Mouse (Mus musculus) forebrain, embryonic 12.5 days (tissue): ENCODE measurements around the gene Rnf114. TPM values are rescaled to one million over a fixed set of nuclear protein-coding genes. Genes with fewer than 3 reads are reported as not detected.

ENCODE experiments used
- ATAC-seq: fragments of 200-750 bp; cut with Nextera tagmentation; 2 replicates; pipeline ENCODE4 v1.8.0; 2017; ENCODE audit warnings: moderate TSS enrichment; ENCODE audit not compliant: low FRiP score
- H3K27ac ChIP-seq: fragments of 300-500 bp; sonication (generic); 2 replicates; pipeline ENCODE4 v1.5.1; 2016; ENCODE audit warnings: mild to moderate bottlenecking
- H3K27me3 ChIP-seq: fragments of 300-500 bp; sonication (generic); 2 replicates; pipeline ENCODE4 v1.6.1; 2016; ENCODE audit warnings: mild to moderate bottlenecking
- H3K36me3 ChIP-seq: fragments of 300-500 bp; sonication (generic); replicated peaks from 2 replicates; pipeline ENCODE4 v1.6.1; 2016; ENCODE audit warnings: mild to moderate bottlenecking
- H3K4me1 ChIP-seq: fragments of 300-500 bp; sonication (generic); 2 replicates; pipeline ENCODE4 v1.6.1; 2016
- H3K4me2 ChIP-seq: fragments of 300-500 bp; sonication (generic); 2 replicates; pipeline ENCODE4 v1.6.1; 2016; ENCODE audit warnings: mild to moderate bottlenecking, moderate library complexity
- H3K4me3 ChIP-seq: fragments of 300-500 bp; sonication (generic); replicated peaks from 2 replicates; pipeline ENCODE4 v1.5.1; 2016; ENCODE audit warnings: mild to moderate bottlenecking
- H3K9ac ChIP-seq: fragments of 300-500 bp; sonication (generic); 2 replicates; pipeline ENCODE4 v1.6.1; 2016; ENCODE audit warnings: mild to moderate bottlenecking
- H3K9me3 ChIP-seq: fragments of 300-500 bp; sonication (generic); 2 replicates; pipeline ENCODE4 v1.6.1; 2016
- WGBS: fragments of 180-500 bp; shearing (Covaris S2); methylation state at CpG from one replicate; pipeline ENCODE4 v1.1.7; 2016; 5-methylcytosine and 5-hydroxymethylcytosine counted together
- polyA plus RNA-seq: library from polyadenylated mRNA; unstranded; fragments of >200 nt; fragmentation: Nextera tagmentation; extraction: Ambion mirVana; gene quantifications from 2 replicates; pipeline ENCODE4 v1.2.1, GENCODE M21; 2016

Rnf114 gene
- polyA plus RNA-seq, 1 experiment from 2014 or later, result 129 TPM

DNA sequence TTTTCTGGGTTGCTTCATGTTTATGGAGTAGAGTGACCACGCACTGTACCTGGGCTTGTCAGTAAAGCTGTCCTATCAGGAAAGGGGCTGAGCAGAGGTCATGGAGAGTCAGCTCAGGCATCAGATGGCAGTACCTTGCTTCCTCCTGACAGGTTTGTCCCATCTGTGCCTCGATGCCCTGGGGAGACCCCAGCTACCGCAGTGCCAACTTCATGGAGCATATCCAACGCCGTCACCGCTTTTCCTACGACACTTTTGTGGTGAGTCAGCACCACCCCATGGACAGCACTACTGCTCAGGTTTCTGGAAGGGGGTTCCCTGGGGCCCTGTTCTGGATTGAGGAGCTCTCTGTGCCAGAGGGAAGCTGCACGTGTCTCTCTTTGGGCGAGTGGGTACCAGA lies 19.9 kb downstream of the Rnf114 start:
- H3K4me1 ChIP-seq, result no peaks in the 10 kb centered on the region
- no peak overlapping the region for H3K4me2 ChIP-seq
- H3K9ac ChIP-seq, result no peak overlapping the region
- peaks cover 97% of the 10 kb centered on the region for H3K36me3 ChIP-seq
- H3K4me3 ChIP-seq, result no peak overlapping the region
- H3K9me3 ChIP-seq, result no peaks in the 10 kb centered on the region
- no peaks in the 10 kb centered on the region for H3K27me3 ChIP-seq
- ATAC-seq, result no peak
- WGBS, result 99% methylated on average over 9 of the region's 9 CpGs
- H3K27ac ChIP-seq, result no peak overlapping the region

DNA sequence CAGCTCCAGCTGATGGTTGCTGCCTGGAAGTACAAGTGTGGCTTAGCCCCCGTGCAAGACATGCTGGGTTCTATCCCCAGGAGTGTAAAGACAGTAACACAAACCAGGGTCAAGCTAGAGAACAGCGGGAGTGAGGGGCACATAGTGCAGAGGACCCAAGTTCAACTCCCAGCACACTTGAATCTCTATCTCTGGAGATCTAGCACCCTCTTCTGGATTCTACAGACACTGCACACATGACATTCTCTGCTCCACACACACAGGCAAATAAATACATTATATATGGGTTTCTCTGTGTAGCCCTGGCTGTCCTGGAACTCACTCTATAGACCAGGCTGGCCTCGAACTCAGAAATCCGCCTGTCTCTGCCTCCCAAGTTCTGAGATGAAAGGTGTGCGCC lies 20.5 kb downstream of the Rnf114 start:
- no peak for ATAC-seq
- Histone ChIP-seq H3K9ac (no peak overlapping the region), H3K27ac (no peak overlapping the region), H3K4me2 (no peak overlapping the region), H3K4me3 (no peak overlapping the region), H3K9me3 (no peaks in the 10 kb centered on the region), H3K27me3 (no peaks in the 10 kb centered on the region), H3K36me3 (peaks cover 97% of the 10 kb centered on the region), H3K4me1 (no peaks in the 10 kb centered on the region)
- 91% methylated on average over 5 of the region's 5 CpGs for WGBS

DNA sequence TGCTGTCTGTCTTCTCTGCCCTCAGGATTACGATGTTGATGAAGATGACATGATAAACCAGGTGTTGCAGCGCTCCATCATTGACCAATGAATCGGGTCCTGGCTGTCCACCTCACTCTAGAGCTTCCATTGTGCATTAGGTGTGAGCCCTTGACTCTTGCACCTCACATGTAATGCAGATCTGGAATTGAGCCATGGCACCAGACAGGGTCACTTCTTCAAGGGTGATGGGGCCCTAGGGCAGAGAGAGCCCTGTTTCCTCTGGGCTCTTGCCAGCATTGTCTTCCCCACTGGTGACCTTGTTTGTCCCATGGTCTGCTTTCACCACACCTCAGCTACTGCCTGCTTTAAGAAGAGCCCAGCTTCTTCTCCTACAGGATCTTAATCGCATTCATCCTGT lies 22.2 kb downstream of the Rnf114 start:
- peaks cover 91% of the 10 kb centered on the region for H3K36me3 ChIP-seq
- H3K9me3 ChIP-seq, result no peaks in the 10 kb centered on the region
- 95% methylated on average over 4 of the region's 4 CpGs for WGBS
- no peak for ATAC-seq
- H3K27ac ChIP-seq, result no peak overlapping the region
- H3K4me2 ChIP-seq, result no peak overlapping the region
- H3K4me3 ChIP-seq, result no peak overlapping the region
- no peaks in the 10 kb centered on the region for H3K4me1 ChIP-seq
- H3K27me3 ChIP-seq, result no peaks in the 10 kb centered on the region
- H3K9ac ChIP-seq, result no peak overlapping the region

DNA sequence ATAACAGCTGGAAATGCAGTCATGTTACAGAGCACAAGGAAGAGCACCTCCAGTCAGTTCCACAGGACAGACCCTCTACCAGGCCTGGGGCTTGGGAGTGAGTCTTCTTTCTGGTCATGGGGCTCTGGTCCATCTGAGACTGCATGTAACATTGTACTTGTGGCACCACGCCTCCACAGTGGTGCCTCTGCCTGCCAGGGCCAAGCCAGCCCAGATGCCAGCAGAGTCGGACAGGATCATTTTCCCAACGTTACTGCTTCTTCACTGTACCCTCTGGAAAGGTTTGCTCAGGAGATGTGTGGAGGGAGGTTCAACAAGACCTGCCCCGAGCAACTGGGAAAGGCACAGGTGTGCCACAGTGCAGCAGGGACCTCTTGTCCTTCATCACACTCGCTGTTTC lies 23.2 kb downstream of the Rnf114 start:
- no peak overlapping the region for H3K4me3 ChIP-seq
- H3K9me3 ChIP-seq, result no peaks in the 10 kb centered on the region
- no peak overlapping the region for H3K9ac ChIP-seq
- 92% methylated on average over 5 of the region's 5 CpGs for WGBS
- H3K36me3 ChIP-seq, result peaks cover 89% of the 10 kb centered on the region
- no peak overlapping the region for H3K4me2 ChIP-seq
- no peaks in the 10 kb centered on the region for H3K4me1 ChIP-seq
- ATAC-seq, result no peak
- H3K27ac ChIP-seq, result no peak overlapping the region
- no peaks in the 10 kb centered on the region for H3K27me3 ChIP-seq

DNA sequence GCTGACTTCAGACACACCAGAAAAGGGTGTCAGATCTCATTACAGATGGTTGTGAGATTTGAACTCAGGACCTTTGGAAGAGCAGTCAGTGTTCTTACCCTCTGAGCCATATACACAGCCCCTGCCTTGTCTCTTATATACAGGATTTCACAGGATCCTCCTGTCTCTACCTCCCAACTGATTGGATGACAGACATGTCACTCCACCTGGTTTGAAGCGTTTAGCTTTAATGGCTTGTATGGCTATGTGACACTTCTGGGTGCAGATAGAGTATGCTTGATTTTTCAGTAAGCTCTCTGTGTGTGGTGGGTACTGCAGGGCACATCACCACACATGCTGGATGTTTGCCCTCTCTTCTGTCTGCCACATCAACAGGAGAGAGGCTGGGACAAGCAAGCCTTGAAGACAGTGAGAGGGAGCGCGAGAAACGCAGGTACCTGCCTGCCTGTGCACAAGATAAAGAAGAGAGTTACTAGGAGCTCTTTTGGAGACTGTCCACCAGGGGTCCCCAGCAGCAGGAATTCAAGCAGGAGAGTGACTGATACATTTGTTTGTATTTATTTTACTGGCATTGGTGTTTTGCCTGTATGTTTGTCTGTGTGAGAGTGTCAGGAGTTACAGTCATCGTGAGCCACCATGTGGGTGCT lies 27.3 kb downstream of the Rnf114 start:
- H3K27ac ChIP-seq, result no peak overlapping the region
- WGBS, result 75% methylated on average over 5 of the region's 5 CpGs
- H3K36me3 ChIP-seq, result peaks cover 49% of the 10 kb centered on the region
- no peak overlapping the region for H3K9ac ChIP-seq
- no peak for ATAC-seq
- no peaks in the 10 kb centered on the region for H3K4me1 ChIP-seq
- H3K4me3 ChIP-seq, result no peak overlapping the region
- H3K27me3 ChIP-seq, result no peaks in the 10 kb centered on the region
- no peak overlapping the region for H3K4me2 ChIP-seq
- no peaks in the 10 kb centered on the region for H3K9me3 ChIP-seq

DNA sequence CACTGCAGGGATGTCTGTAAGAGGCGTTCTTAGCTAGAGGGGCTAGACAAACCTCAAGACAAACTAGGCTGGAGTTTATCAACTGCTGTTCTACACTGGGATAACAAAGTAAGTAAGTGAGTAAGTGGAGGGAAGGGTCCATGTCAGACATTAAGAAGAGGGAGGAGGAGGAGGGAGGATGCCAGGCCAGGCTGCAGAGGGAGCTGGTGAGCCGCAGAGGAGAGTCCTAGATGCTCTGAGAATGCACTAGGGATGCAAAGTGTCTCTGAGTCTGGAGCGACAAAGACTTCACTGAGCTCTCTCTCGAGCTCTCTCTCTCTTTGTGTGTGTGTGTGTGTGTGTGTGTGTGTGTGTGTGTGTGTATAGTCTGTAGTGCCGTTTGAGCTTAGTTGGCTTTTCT lies 35.8 kb downstream of the Rnf114 start:
- Histone ChIP-seq H3K27me3 (0 out of 2 replicates have a peak, but pooled peaks cover 8% of the 10 kb centered on the region), H3K36me3 (no peaks in the 10 kb centered on the region), H3K27ac (no peak overlapping the region), H3K9ac (no peak overlapping the region), H3K4me3 (no peak overlapping the region), H3K9me3 (no peaks in the 10 kb centered on the region), H3K4me1 (peaks cover 10% of the 10 kb centered on the region; the same call in 1 of the 2 replicates), H3K4me2 (no peak overlapping the region)
- 3% methylated on average over 5 of the region's 5 CpGs for WGBS
- ATAC-seq, result no peak

DNA sequence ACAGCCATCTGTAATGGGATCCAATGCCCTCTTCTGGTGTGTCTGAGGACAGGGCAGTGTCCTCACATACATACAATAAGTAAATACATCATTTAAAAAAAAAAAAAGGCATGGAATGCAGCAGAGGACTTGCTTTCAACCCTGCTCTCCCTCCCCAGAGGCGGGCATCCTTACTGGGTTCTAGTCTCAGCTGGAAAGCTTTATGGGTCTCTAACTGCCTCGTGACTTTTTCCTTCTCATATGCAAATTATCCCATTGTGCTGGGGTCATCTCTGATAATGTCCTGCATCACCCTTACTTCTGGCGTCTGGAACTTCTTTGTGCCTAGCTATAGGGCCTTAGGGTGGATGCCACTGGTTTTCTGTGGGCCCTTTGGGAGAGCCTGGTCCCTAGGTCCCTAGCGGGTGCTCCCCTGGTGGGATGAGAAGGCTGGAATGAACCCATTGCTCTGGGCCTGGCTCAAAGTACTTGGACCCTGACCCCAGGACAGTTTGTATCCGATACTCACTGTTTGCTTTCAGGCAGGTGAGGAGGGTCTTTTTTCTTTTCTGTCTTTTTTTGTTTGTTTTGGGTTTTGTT lies 37.6 kb downstream of the Rnf114 start:
- H3K27ac ChIP-seq, result no peak overlapping the region
- H3K9me3 ChIP-seq, result no peaks in the 10 kb centered on the region
- peaks cover 10% of the 10 kb centered on the region; the same call in 1 of the 2 replicates for H3K4me1 ChIP-seq
- H3K4me3 ChIP-seq, result no peak overlapping the region
- peaks cover 16% of the 10 kb centered on the region; the same call in 1 of the 2 replicates for H3K27me3 ChIP-seq
- 24% methylated on average over 5 of the region's 5 CpGs for WGBS
- H3K4me2 ChIP-seq, result no peak overlapping the region
- ATAC-seq, result no peak
- no peaks in the 10 kb centered on the region for H3K36me3 ChIP-seq
- H3K9ac ChIP-seq, result peak overlapping the region; percentile 21; the same call in 1 of the 2 replicates

DNA sequence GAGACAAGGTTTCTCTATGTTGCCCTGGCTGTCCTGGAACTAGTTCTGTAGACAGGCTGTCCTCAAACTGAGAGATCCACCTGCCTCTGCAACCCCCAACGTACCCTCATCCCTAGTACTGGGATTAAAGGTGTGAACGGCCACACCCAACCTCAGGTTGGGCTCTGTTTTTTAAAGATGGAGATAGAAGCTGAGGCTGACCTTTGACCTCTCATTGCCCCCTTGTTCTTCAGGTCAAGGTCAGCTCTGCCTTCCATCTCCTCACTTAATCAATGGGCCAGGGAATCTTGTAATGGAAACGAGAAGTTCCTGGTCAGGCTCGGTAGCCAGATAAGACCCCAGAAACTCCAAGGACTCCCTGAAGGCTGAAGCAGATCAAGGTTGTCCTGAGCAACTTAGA lies 38.1 kb downstream of the Rnf114 start:
- Histone ChIP-seq H3K4me1 (peaks cover 10% of the 10 kb centered on the region; the same call in 1 of the 2 replicates), H3K4me3 (no peak overlapping the region), H3K27ac (no peak overlapping the region), H3K27me3 (peaks cover 21% of the 10 kb centered on the region; the same call in 1 of the 2 replicates), H3K36me3 (no peaks in the 10 kb centered on the region), H3K9ac (no peak overlapping the region), H3K9me3 (no peaks in the 10 kb centered on the region), H3K4me2 (no peak overlapping the region)
- 82% methylated on average over 4 of the region's 4 CpGs for WGBS
- no peak for ATAC-seq

DNA sequence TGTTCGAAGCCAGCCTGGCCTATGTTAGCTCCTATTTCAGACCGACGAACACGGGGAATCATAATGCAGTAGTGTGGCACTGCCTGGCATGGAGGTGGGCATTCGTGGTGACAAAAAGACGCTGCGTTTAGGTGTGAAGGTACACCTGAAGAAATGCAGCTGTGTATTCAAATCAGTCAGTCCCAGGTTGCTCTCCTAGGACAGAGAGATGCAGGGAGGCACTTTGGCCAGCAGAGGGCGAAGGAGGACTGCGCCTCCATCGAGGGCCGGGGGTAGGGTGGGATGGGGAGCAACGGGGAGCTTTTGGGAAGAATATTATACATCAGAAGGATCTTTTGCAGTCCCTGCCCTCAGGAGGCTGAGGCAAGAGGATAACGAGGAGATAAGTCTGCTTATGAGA lies 39.7 kb downstream of the Rnf114 start:
- no peak overlapping the region for H3K4me2 ChIP-seq
- ATAC-seq, result no peak
- no peak overlapping the region for H3K27ac ChIP-seq
- H3K9me3 ChIP-seq, result no peaks in the 10 kb centered on the region
- H3K4me1 ChIP-seq, result peaks cover 14% of the 10 kb centered on the region
- H3K27me3 ChIP-seq, result peaks cover 36% of the 10 kb centered on the region
- no peak overlapping the region for H3K4me3 ChIP-seq
- no peaks in the 10 kb centered on the region for H3K36me3 ChIP-seq
- 23% methylated on average over 13 of the region's 13 CpGs for WGBS
- no peak overlapping the region for H3K9ac ChIP-seq

DNA sequence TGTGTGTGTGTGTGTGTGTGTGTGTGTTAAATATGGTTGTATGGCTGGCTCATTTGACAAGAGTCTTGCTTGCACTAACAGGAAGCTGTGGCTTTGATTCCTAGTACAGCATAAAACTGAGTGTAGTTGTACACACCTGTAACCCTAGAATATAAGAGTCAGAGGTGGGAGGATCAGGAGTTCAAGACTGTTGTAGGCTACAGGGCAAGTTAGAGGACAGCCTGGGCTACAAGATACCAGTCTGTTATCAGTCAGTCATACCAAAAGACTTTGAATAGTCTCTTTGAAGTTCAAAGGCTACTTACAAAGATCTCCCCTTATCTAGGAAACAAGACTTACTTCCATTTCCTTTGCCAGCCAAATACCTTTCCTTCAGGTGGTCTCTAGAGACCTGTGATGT lies 41.4 kb downstream of the Rnf114 start:
- Histone ChIP-seq H3K9ac (no peak overlapping the region), H3K36me3 (no peaks in the 10 kb centered on the region), H3K4me1 (peaks cover 26% of the 10 kb centered on the region), H3K4me2 (no peak overlapping the region), H3K9me3 (no peaks in the 10 kb centered on the region), H3K27ac (no peak overlapping the region), H3K27me3 (peaks cover 50% of the 10 kb centered on the region), H3K4me3 (no peak overlapping the region)
- no peak for ATAC-seq

DNA sequence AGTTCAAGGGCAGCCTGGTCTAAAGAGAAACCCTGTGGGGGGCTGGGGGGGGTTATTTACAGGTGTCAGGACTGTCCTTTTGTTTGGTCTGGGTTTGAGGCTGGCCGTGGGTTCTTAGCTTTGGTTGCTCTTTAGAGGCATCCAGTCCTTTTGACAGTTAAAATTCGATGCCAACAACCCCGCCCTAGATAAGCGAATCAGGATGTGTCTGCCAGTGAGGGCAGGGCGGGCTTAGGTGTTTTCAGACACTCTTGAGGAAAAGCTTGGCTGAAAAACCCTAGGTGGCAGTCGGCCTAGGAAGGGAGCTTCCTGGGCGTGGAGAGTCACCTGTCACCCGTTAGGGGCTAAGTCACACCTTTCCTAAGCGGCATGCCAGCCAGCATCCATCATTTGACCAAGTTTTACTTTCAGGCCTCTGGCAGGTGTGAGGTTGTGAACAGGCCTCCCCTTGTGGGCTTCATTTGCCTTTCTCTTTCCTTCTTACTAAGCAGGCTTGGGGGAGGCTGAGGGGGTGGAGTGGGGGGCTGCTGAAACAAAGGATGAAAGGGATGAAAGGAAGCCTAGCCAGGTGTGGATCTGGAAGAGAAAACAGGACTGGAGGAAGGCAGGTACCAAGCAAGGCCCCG lies 44.0 kb downstream of the Rnf114 start:
- Histone ChIP-seq H3K9ac (no peak overlapping the region), H3K9me3 (no peaks in the 10 kb centered on the region), H3K4me1 (peaks cover 39% of the 10 kb centered on the region), H3K36me3 (no peaks in the 10 kb centered on the region), H3K4me3 (no peak overlapping the region), H3K27ac (no peak overlapping the region), H3K27me3 (peaks cover 75% of the 10 kb centered on the region), H3K4me2 (no peak overlapping the region)
- 43% methylated on average over 10 of the region's 10 CpGs for WGBS
- no peak for ATAC-seq

DNA sequence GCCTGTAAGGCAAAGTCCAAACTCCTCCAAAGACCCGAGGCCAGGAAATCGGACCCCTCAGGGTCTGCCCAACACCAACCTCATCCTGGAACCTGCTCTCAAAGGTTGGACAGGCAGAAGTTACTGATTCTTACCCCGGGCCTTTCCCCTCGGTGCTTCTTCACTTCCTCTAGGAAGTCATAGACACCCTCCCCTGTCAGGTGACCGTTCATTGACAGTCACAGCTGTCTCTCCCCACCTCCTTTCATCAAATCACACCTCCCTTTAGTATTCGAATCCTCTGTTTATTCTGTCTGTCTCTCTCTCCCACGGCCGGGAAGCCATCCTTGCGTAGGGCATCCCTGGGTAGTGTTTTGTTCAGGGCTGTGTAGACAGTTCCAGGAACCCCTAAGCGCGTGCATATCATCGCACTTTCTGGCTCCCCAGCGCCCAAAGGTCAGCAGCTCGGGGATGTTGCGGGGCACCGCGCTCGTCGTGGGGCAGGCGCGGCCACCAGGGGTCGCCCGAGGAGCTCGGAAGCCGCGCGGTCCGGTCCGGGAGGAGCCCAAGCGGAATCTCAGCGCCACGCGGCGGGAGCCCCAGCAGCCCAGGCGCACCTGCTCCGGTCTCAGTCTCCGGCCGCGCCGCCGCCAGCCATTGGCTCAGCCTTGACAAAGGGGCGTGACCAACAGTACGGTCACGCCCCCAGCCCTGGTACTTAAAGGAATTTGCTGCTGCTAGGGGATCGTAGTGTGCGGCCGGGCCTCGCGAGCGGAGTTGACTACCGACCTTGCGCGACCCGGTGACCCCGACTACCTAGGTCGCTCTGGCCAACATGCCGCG lies 45.2 kb downstream of the Rnf114 start, which contains the start of gene Snai1:
TSS of gene Snai1 (plus strand) at position 720 of the 822 bp plus-strand sequence.
- ATAC-seq, result peak; percentile 98
- H3K27ac ChIP-seq, result 0 out of 2 replicates have a peak within 1 kb of the TSS, but pooled peaks have one; percentile 31
- peaks cover 83% of the 10 kb centered on the region for H3K27me3 ChIP-seq
- H3K9ac ChIP-seq, result peak within 1 kb of the TSS; percentile 49
- H3K4me2 ChIP-seq, result peak within 1 kb of the TSS; percentile 87
- H3K9me3 ChIP-seq, result no peaks in the 10 kb centered on the region
- peaks cover 48% of the 10 kb centered on the region for H3K4me1 ChIP-seq
- peak within 1 kb of the TSS; percentile 46 for H3K4me3 ChIP-seq
- H3K36me3 ChIP-seq, result no peaks in the 10 kb centered on the region
- under 1% methylated on average over 58 of the region's 58 CpGs for WGBS
